Mouse (Mus musculus) MEL (cell line): ENCODE data around the gene Pygo1. TPM values are rescaled to one million over a fixed set of nuclear protein-coding genes. Genes with fewer than 3 reads are reported as not detected.

Experiments
- DNase-seq: peaks from one replicate; pipeline ENCODE4 v3.0.0; 2011; ENCODE audit warnings: low read depth, low spot score
- H3K27ac ChIP-seq: 2 replicates; pipeline ENCODE4 v1.5.1; 2012; ENCODE audit warnings: low read depth, mild to moderate bottlenecking, control low read depth, low read length, moderate library complexity; ENCODE audit not compliant: control insufficient read depth
- H3K27me3 ChIP-seq, 2 experiments: fragments of 150-350 bp in 1 of 2; sonication (generic) in 1 of 2; 2 replicates each; pipeline ENCODE4 v1.6.1; 2012; ENCODE audit warnings: low read length in 2 of 2, mild to moderate bottlenecking in 2 of 2, improper control_type of control experiment in 1 of 2, moderate library complexity in 1 of 2; ENCODE audit not compliant: insufficient read depth in 2 of 2, control insufficient read depth in 1 of 2
- H3K36me3 ChIP-seq, 2 experiments: 2 replicates each; pipeline ENCODE4 v1.6.1; 2012 to 2014; ENCODE audit warnings: low read length in 2 of 2, improper control_type of control experiment in 1 of 2, inconsistent platforms in 1 of 2, mild to moderate bottlenecking in 1 of 2; ENCODE audit not compliant: insufficient read depth in 2 of 2, control insufficient read depth in 1 of 2
- H3K4me1 ChIP-seq, 2 experiments: fragments of 150-350 bp in 1 of 2; sonication (generic) in 1 of 2; 2 replicates each; pipeline ENCODE4 v1.6.1; 2012; ENCODE audit warnings: low read length in 2 of 2, improper control_type of control experiment in 1 of 2, mild to moderate bottlenecking in 1 of 2; ENCODE audit not compliant: insufficient read depth in 2 of 2, control insufficient read depth in 1 of 2
- H3K4me3 ChIP-seq, 2 experiments: fragments of 150-350 bp in 1 of 2; sonication (generic) in 1 of 2; 2 replicates each; pipeline ENCODE4 v1.5.1; 2012; ENCODE audit warnings: low read depth in 2 of 2, low read length in 2 of 2, mild to moderate bottlenecking in 2 of 2, moderate library complexity in 2 of 2, control low read depth in 1 of 2, improper control_type of control experiment in 1 of 2; ENCODE audit not compliant: control insufficient read depth in 1 of 2, insufficient read depth in 1 of 2
- H3K79me2 ChIP-seq: 2 replicates; pipeline ENCODE4 v1.6.1; 2012; ENCODE audit warnings: mild to moderate bottlenecking, low read length, moderate library complexity; ENCODE audit not compliant: control insufficient read depth, poor library complexity, insufficient read depth
- H3K9ac ChIP-seq: 2 replicates; pipeline ENCODE4 v1.6.1; 2012; ENCODE audit warnings: low read depth, mild to moderate bottlenecking, control low read depth, low read length, moderate library complexity; ENCODE audit not compliant: control insufficient read depth, poor library complexity, severe bottlenecking
- H3K9me3 ChIP-seq: fragments of 150-350 bp; sonication (generic); replicated peaks from 2 replicates; pipeline ENCODE4 v1.6.1; 2012; ENCODE audit warnings: mild to moderate bottlenecking, low read length, improper control_type of control experiment, moderate library complexity; ENCODE audit not compliant: insufficient read depth
- CHD1 ChIP-seq: IDR thresholded peaks from 2 replicates; pipeline ENCODE4 v1.6.1; 2012; ENCODE audit warnings: low read depth, mild to moderate bottlenecking, inconsistent platforms, low read length, improper control_type of control experiment
- CHD2 ChIP-seq: IDR thresholded peaks from 2 replicates; pipeline ENCODE4 v1.6.1; 2011; ENCODE audit warnings: low read length, improper control_type of control experiment
- CTCF ChIP-seq, 3 experiments: IDR thresholded peaks in 2 of 3; conservative IDR thresholded peaks in 1 of 3; 2 replicates each; pipeline ENCODE4 v1.5.1; 2011 to 2012; ENCODE audit warnings: low read length in 3 of 3, low read depth in 2 of 3, mild to moderate bottlenecking in 2 of 3, improper control_type of control experiment in 1 of 3, inconsistent platforms in 1 of 3, mixed read lengths in 1 of 3, moderate library complexity in 1 of 3; ENCODE audit not compliant: control insufficient read depth in 1 of 3, insufficient read depth in 1 of 3, poor library complexity in 1 of 3, severe bottlenecking in 1 of 3
- E2F4 ChIP-seq: IDR thresholded peaks from 2 replicates; pipeline ENCODE4 v1.6.1; 2011; ENCODE audit warnings: low read depth, low read length, improper control_type of control experiment, borderline replicate concordance
- EP300 ChIP-seq, 2 experiments: IDR thresholded peaks; 2 replicates each; pipeline ENCODE4 v1.6.1; 2011; ENCODE audit warnings: improper control_type of control experiment in 2 of 2, low read length in 2 of 2, low read depth in 1 of 2, mild to moderate bottlenecking in 1 of 2
- GATA1 ChIP-seq: IDR thresholded peaks from 2 replicates; pipeline ENCODE4 v1.6.1; 2011; ENCODE audit warnings: low read depth, low read length, improper control_type of control experiment
- HCFC1 ChIP-seq: IDR thresholded peaks from 2 replicates; pipeline ENCODE4 v1.6.1; 2012; ENCODE audit warnings: low read depth, mild to moderate bottlenecking, inconsistent platforms, low read length, improper control_type of control experiment, moderate library complexity
- JUND ChIP-seq: IDR thresholded peaks from 2 replicates; pipeline ENCODE4 v1.6.1; 2011; ENCODE audit warnings: low read depth, mild to moderate bottlenecking, improper control_type of control experiment, low read length
- MAZ ChIP-seq: IDR thresholded peaks from 2 replicates; pipeline ENCODE4 v1.6.1; 2012; ENCODE audit warnings: low read depth, mild to moderate bottlenecking, inconsistent platforms, low read length, improper control_type of control experiment
- MXI1 ChIP-seq: IDR thresholded peaks from 2 replicates; pipeline ENCODE4 v1.6.1; 2011; ENCODE audit warnings: mild to moderate bottlenecking, low read depth, low read length, improper control_type of control experiment
- MYB ChIP-seq: IDR thresholded peaks from 2 replicates; pipeline ENCODE4 v1.6.1; 2011; ENCODE audit warnings: mild to moderate bottlenecking, low read depth, low read length, improper control_type of control experiment
- MYC ChIP-seq: IDR thresholded peaks from 2 replicates; pipeline ENCODE4 v1.6.1; 2011; ENCODE audit warnings: low read depth, mild to moderate bottlenecking, low read length, improper control_type of control experiment, moderate library complexity
- POLR2AphosphoS2 ChIP-seq: IDR thresholded peaks from 2 replicates; pipeline ENCODE4 v1.6.1; 2011; ENCODE audit warnings: low read length, improper control_type of control experiment
- RAD21 ChIP-seq: IDR thresholded peaks from 2 replicates; pipeline ENCODE4 v1.6.1; 2011; ENCODE audit warnings: mild to moderate bottlenecking, low read depth, low read length, improper control_type of control experiment
- RCOR1 ChIP-seq: IDR thresholded peaks from 2 replicates; pipeline ENCODE4 v1.6.1; 2012; ENCODE audit warnings: low read depth, mild to moderate bottlenecking, inconsistent platforms, low read length, improper control_type of control experiment
- SIN3A ChIP-seq: IDR thresholded peaks from 2 replicates; pipeline ENCODE4 v1.6.1; 2012; ENCODE audit warnings: low read length, improper control_type of control experiment, inconsistent platforms
- SMC3 ChIP-seq: IDR thresholded peaks from 2 replicates; pipeline ENCODE4 v1.6.1; 2011; ENCODE audit warnings: low read depth, low read length, improper control_type of control experiment
- TCF12 ChIP-seq: IDR thresholded peaks from 2 replicates; pipeline ENCODE4 v1.6.1; 2014; ENCODE audit warnings: low read depth, mild to moderate bottlenecking, inconsistent platforms, low read length, improper control_type of control experiment, moderate library complexity
- UBTF ChIP-seq: IDR thresholded peaks from 2 replicates; pipeline ENCODE4 v1.6.1; 2012; ENCODE audit warnings: low read depth, mild to moderate bottlenecking, inconsistent platforms, low read length, improper control_type of control experiment, moderate library complexity, borderline replicate concordance; ENCODE audit not compliant: insufficient read depth
- USF2 ChIP-seq, 2 experiments: IDR thresholded peaks; 2 replicates each; pipeline ENCODE4 v1.6.1; 2011 to 2012; ENCODE audit warnings: improper control_type of control experiment in 2 of 2, low read length in 2 of 2, borderline replicate concordance in 1 of 2, inconsistent platforms in 1 of 2, low read depth in 1 of 2, mild to moderate bottlenecking in 1 of 2; ENCODE audit not compliant: insufficient read depth in 1 of 2
- ZC3H11A ChIP-seq: IDR thresholded peaks from 2 replicates; pipeline ENCODE4 v1.6.1; 2012; ENCODE audit warnings: low read depth, mild to moderate bottlenecking, inconsistent platforms, low read length, improper control_type of control experiment
- ZNF384 ChIP-seq: IDR thresholded peaks from 2 replicates; pipeline ENCODE4 v1.6.1; 2012; ENCODE audit warnings: low read depth, mild to moderate bottlenecking, inconsistent platforms, low read length, improper control_type of control experiment
- polyA plus RNA-seq, 2 experiments: library from polyadenylated mRNA; stranded (reverse) in 1 of 2; unstranded in 1 of 2; fragments of >175 nt in 1 of 2; fragments of >200 nt in 1 of 2; gene quantifications; 2 replicates each; pipeline versions ENCODE4 v1.2.1 to v1.2.4; 2012; ENCODE audit warnings: low replicate concordance in 2 of 2, low read depth in 1 of 2; ENCODE audit not compliant: insufficient read length in 2 of 2, insufficient read depth in 1 of 2, missing spikeins in 1 of 2
- total RNA-seq: library from RNA; depleted of rRNA; stranded (reverse); fragments of 300-350 nt; gene quantifications from 2 replicates; pipeline ENCODE4 v1.2.3, GENCODE M21; 2012

The Pygo1 gene
- total and polyA plus RNA-seq, 3 experiments = not detected

GRCm38 (mm10) chr9:72894796-72895352, 30.6 kb upstream of the Pygo1 start:
- Histone ChIP-seq H3K79me2 (no peaks in the 10 kb centered on the region), H3K9me3 (no peaks in the 10 kb centered on the region), H3K9ac (no peak overlapping the region), H3K36me3 (no peaks in the 10 kb centered on the region), H3K4me3 (no peak overlapping the region), H3K27ac (peak overlapping the region; percentile 11; the same call in 1 of the 2 replicates), H3K27me3 (no peaks in the 10 kb centered on the region), H3K4me1 (no peaks in the 10 kb centered on the region)
- TF ChIP-seq EP300 (IDR thresholded peaks at IDR 0.05; ENCODE audit: low read depth in 1 of 2, low read length in 2 of 2) (peak; percentile 14 to 73; a peak in 2 of 4 replicates), POLR2AphosphoS2 (no peak), MAZ (no peak), MYC (peak; percentile 85; the same call in 1 of the 2 replicates), JUND (no peak), MYB (peak; percentile 58; the same call in 1 of the 2 replicates), GATA1 (peak; percentile 53; the same call in 1 of the 2 replicates), RAD21 (peak; percentile 55), ZC3H11A (peak; percentile 38; the same call in 1 of the 2 replicates), TCF12 (peak; percentile 48), ZNF384 (peak; percentile 91), RCOR1 (peak; percentile 54; the same call in 1 of the 2 replicates), CHD1 (no peak), UBTF (no peak), E2F4 (no peak), SMC3 (peak; percentile 54), CTCF (IDR thresholded peaks at IDR 0.05 in 2 of 3, conservative IDR thresholded peaks at IDR 0.05 in 1 of 3; ENCODE audit: control insufficient read depth in 1 of 3, insufficient read depth in 1 of 3, low read depth in 2 of 3, low read length in 3 of 3, poor library complexity in 1 of 3, severe bottlenecking in 1 of 3) (peak; percentile 42 to 64 (median 54)), SIN3A (no peak), CHD2 (no peak), USF2 (IDR thresholded peaks at IDR 0.05; ENCODE audit: borderline replicate concordance in 1 of 2, insufficient read depth in 1 of 2, low read depth in 1 of 2, low read length in 2 of 2) (no peak), MXI1 (peak; percentile 29; the same call in 1 of the 2 replicates), HCFC1 (0 out of 2 replicates have a peak, but pooled peaks have one; percentile 20)
- peak; percentile 89 for DNase-seq
